Mouse (Mus musculus) hindbrain, embryonic 13.5 days (tissue): Measurements from ENCODE around the gene Gkn3. TPM values are rescaled to one million over a fixed set of nuclear protein-coding genes. Genes with fewer than 3 reads are reported as not detected.

Experiments used
- ATAC-seq: fragments of 200-750 bp; cut with Nextera tagmentation; 2 replicates; pipeline ENCODE4 v1.8.0; 2017; ENCODE audit warnings: moderate TSS enrichment; ENCODE audit not compliant: low FRiP score
- H3K27ac ChIP-seq: fragments of 300-500 bp; sonication (generic); 2 replicates; pipeline ENCODE4 v1.5.1; 2015; ENCODE audit warnings: inconsistent platforms, mild to moderate bottlenecking, moderate library complexity
- H3K27me3 ChIP-seq: fragments of 300-500 bp; sonication (generic); 2 replicates; pipeline ENCODE4 v1.6.1; 2015; ENCODE audit warnings: mild to moderate bottlenecking, inconsistent platforms
- H3K36me3 ChIP-seq: fragments of 300-500 bp; sonication (generic); 2 replicates; pipeline ENCODE4 v1.6.1; 2015; ENCODE audit warnings: mild to moderate bottlenecking, inconsistent platforms
- H3K4me1 ChIP-seq: fragments of 300-500 bp; sonication (generic); replicated peaks from 2 replicates; pipeline ENCODE4 v1.6.1; 2015; ENCODE audit warnings: inconsistent platforms
- H3K4me2 ChIP-seq: fragments of 300-500 bp; sonication (generic); 2 replicates; pipeline ENCODE4 v1.6.1; 2015; ENCODE audit warnings: inconsistent platforms, mild to moderate bottlenecking, moderate library complexity
- H3K4me3 ChIP-seq: fragments of 300-500 bp; sonication (generic); 2 replicates; pipeline ENCODE4 v1.5.1; 2015; ENCODE audit warnings: mild to moderate bottlenecking, inconsistent platforms
- H3K9ac ChIP-seq: fragments of 300-500 bp; sonication (generic); 2 replicates; pipeline ENCODE4 v1.6.1; 2015; ENCODE audit warnings: mild to moderate bottlenecking, inconsistent platforms
- H3K9me3 ChIP-seq: fragments of 300-500 bp; sonication (generic); 2 replicates; pipeline ENCODE4 v1.6.1; 2016; ENCODE audit warnings: inconsistent platforms
- WGBS: fragments of 180-500 bp; shearing (Covaris S2); methylation state at CpG from one replicate; pipeline ENCODE4 v1.1.7; 2015; 5-methylcytosine and 5-hydroxymethylcytosine counted together
- polyA plus RNA-seq: library from polyadenylated mRNA; unstranded; fragments of >200 nt; fragmentation: Nextera tagmentation; extraction: Ambion mirVana; gene quantifications from 2 replicates; pipeline ENCODE4 v1.2.1, GENCODE M21; 2015

The Gkn3 gene
- polyA plus RNA-seq, 1 experiment from 2014 or later, result 0.40 TPM

DNA sequence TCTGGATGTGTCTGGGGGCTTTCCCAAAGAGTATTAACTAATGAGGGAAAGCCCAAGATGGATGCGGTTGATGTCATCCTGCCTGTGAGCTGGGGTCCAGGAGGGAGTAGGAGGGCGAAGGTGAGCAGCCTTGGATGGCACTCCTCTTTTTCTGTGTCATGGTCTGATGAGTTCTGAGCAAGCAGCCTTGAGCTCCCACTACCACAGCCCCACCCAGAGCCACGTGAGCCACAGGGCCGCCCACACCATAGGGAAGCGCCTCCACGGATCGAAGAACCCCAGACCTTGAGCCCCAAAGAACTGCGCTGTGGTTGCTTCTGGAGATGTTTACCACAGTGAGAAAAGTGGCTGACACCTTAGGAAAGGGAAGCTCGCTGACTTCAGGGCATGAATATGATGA is 6.0 kb upstream of the Gkn3 start:
- no peak overlapping the region for H3K27ac ChIP-seq
- no peaks in the 10 kb centered on the region for H3K9me3 ChIP-seq
- no peak overlapping the region for H3K4me3 ChIP-seq
- H3K36me3 ChIP-seq, result no peaks in the 10 kb centered on the region
- H3K27me3 ChIP-seq, result no peaks in the 10 kb centered on the region
- peaks cover 5% of the 10 kb centered on the region; the same call in 1 of the 2 replicates for H3K4me1 ChIP-seq
- no peak overlapping the region for H3K9ac ChIP-seq
- no peak for ATAC-seq
- WGBS, result 88% methylated on average over 9 of the region's 9 CpGs
- H3K4me2 ChIP-seq, result no peak overlapping the region

DNA sequence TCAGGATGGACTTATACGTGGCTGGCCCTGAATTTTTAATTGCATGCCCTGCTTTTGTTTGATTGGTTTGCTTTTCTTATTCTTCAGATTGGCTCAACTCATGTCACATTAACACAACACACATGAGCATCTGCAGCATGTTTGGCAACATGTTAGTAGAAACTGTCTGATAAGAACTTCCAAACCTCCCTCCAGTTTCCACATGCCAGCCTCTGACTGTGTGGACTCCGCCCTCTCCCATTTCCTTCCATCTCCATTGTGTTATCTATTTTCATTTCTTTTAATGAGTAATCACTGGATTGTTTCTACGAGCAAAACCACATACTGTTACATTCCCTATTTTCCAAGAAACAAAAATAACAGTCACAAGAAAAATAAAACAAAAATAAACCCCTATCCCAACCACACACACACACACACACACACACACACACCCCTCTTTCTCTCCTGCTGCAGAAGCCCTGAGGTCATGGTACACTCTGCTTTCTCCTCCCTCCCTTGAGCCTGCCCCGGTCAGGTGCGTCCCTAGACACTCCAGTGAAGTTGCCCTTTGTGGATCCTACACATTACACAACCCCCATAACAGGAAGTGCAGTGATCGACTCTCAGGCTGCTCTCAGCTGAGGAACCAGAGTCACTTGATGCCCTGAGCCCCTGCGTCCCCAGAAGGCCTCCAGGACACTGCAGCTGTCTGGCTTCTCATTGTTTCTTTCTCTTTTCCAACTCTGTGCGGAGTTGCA is 4.9 kb upstream of the Gkn3 start:
- H3K4me1 ChIP-seq, result no peaks in the 10 kb centered on the region; the same call in 1 of the 2 replicates
- no peak for ATAC-seq
- no peak overlapping the region for H3K27ac ChIP-seq
- H3K36me3 ChIP-seq, result no peaks in the 10 kb centered on the region
- H3K4me3 ChIP-seq, result no peak overlapping the region
- no peak overlapping the region for H3K9ac ChIP-seq
- H3K9me3 ChIP-seq, result no peaks in the 10 kb centered on the region
- WGBS, result 77% methylated on average over 8 of the region's 8 CpGs
- H3K4me2 ChIP-seq, result no peak overlapping the region
- H3K27me3 ChIP-seq, result no peaks in the 10 kb centered on the region

DNA sequence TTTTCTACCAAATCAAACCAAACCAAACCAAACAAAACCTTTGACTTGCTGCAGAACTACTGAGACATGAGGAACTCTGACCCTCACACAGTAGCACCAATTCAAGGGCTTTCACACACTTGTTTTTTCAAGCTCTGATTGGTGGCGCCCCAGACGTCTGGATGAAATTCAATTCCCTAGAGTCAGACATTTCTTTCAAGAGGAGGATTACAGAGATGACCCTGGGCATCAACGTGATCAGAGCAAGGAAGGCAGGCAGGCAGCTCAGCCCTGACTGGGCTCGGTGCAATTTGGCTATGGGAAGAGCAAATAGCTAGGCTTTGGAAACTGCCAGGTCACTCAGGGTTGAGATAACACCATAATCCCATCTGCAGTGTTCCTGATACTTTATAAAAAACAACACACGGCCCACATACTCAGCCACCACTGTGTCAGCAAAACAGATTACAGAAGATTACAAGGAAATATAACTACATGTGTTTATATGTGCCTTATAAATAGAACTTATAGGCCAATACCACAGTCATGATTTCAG is 787 bp upstream of the Gkn3 start:
- H3K27me3 ChIP-seq, result peaks cover 5% of the 10 kb centered on the region; the same call in 1 of the 2 replicates
- H3K36me3 ChIP-seq, result no peaks in the 10 kb centered on the region
- H3K9ac ChIP-seq, result no peak overlapping the region
- H3K4me3 ChIP-seq, result no peak overlapping the region
- H3K9me3 ChIP-seq, result no peaks in the 10 kb centered on the region
- no peak overlapping the region for H3K4me2 ChIP-seq
- H3K4me1 ChIP-seq, result no peaks in the 10 kb centered on the region; the same call in 1 of the 2 replicates
- 38% methylated on average over 5 of the region's 5 CpGs for WGBS
- H3K27ac ChIP-seq, result no peak overlapping the region
- ATAC-seq, result no peak

DNA sequence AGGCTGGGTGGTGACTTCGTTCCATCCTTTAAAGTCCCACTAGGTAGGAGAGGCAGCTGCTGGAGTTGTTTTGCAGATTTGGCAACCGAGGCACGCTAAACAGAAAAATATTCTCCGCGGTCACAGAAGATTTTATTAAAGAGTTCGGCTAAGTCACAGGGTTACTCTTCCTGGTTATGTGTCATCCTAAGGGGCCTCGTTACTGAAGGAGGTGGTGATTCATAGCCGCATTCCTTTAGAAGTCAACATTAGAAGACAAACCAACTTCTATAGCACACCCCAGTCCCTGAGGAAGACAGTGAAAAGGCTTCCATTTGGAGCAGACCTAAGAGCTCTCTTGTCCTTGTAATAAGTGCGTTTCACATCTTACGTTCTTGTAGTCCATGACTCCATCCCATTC is 2.1 kb downstream of the Gkn3 start:
- no peaks in the 10 kb centered on the region for H3K9me3 ChIP-seq
- H3K9ac ChIP-seq, result no peak overlapping the region
- H3K4me2 ChIP-seq, result no peak overlapping the region
- 84% methylated on average over 10 of the region's 10 CpGs for WGBS
- H3K27ac ChIP-seq, result no peak overlapping the region
- H3K4me1 ChIP-seq, result peaks cover 6% of the 10 kb centered on the region
- ATAC-seq, result no peak
- no peaks in the 10 kb centered on the region for H3K36me3 ChIP-seq
- peaks cover 16% of the 10 kb centered on the region; the same call in 1 of the 2 replicates for H3K27me3 ChIP-seq
- H3K4me3 ChIP-seq, result no peak overlapping the region

DNA sequence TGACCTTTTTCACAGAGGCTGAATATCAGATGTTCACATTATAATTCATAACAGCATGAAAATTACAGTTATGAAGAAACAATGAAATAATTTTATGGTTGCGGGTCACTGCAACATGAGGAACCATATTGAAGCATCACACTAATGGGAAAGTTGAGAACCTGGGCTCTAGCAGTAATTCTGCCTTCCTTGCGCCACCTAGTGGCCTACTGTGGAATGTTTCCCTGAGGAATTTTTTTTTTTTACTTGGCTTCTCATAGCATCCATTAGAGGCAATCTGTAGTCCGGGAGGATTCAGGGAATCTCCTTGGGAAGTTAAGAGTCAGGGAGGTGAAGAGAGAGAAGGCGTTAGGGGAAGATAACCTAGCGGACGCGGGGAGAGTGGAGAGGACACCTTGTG is 2.5 kb downstream of the Gkn3 start:
- H3K27me3 ChIP-seq, result peaks cover 16% of the 10 kb centered on the region; the same call in 1 of the 2 replicates
- H3K9me3 ChIP-seq, result no peaks in the 10 kb centered on the region
- H3K4me1 ChIP-seq, result peaks cover 6% of the 10 kb centered on the region
- no peak overlapping the region for H3K27ac ChIP-seq
- H3K36me3 ChIP-seq, result no peaks in the 10 kb centered on the region
- no peak for ATAC-seq
- no peak overlapping the region for H3K4me2 ChIP-seq
- H3K9ac ChIP-seq, result no peak overlapping the region
- no peak overlapping the region for H3K4me3 ChIP-seq
- WGBS, result 14% methylated on average over 7 of the region's 7 CpGs

DNA sequence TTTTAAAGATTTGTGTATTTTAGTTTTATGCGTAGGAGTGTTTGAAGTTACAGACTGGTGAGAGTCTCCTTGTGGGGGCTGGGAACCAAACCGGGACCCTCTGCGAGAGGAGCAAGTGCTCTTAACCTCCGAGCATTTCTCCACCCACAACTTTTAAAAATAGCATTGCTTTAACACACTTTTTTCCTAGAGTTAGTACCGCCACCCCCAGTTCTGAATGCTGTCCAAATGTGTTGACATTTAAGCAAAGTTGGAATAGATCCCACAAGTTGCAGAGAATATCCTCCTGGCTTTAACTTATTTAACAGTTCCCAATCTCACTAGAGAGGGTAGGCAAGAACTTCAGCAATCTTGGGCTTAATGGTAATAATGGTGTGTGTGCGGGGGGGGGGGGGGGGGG is 4.0 kb downstream of the Gkn3 start:
- Histone ChIP-seq H3K27ac (no peak overlapping the region), H3K9ac (no peak overlapping the region), H3K4me3 (no peak overlapping the region), H3K4me2 (no peak overlapping the region), H3K36me3 (no peaks in the 10 kb centered on the region), H3K4me1 (peaks cover 6% of the 10 kb centered on the region), H3K27me3 (peaks cover 16% of the 10 kb centered on the region; the same call in 1 of the 2 replicates), H3K9me3 (no peaks in the 10 kb centered on the region)
- 69% methylated on average over 5 of the region's 6 CpGs for WGBS
- no peak for ATAC-seq

DNA sequence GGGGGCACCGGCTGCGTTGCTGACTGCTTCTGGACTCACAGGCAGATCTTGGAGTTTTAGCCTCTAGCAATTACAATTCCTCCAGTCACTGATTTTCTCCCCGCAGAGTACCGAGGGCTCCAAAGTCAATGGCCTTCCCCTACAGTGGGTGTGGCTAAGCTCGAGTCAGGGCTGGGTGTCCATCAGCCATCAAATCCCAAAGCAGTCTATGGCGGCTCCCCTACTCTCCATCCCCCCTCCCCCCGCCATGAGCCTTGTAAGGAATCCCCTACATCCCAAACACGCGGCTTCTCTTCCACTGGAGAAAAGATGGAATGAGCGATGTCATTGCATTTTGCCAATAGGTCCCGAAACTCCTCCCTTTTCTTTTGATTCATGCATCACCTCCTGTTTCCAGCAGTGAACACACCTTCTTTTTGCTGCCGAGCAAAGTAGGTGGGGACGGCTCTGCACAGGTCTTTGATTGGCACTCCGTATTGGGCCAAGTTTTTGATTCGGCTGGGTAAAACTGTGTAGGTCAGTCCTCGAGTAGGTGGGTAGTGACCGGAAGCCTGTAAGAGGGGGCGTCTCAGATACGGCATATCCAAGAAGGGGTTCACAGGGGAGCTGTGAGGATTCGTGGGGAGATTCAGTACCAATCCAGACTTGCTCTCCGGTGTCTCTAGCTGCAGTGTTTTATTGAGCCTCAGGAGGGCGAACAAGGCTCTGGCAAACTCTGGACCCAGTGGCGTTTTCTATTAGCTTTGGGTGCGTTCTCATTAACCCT is 4.6 kb downstream of the Gkn3 start:
- no peak overlapping the region for H3K27ac ChIP-seq
- H3K4me2 ChIP-seq, result peak overlapping the region; percentile 60
- H3K4me3 ChIP-seq, result peak overlapping the region; percentile 39
- peak overlapping the region; percentile 53 for H3K9ac ChIP-seq
- H3K27me3 ChIP-seq, result peaks cover 16% of the 10 kb centered on the region; the same call in 1 of the 2 replicates
- H3K4me1 ChIP-seq, result peaks cover 6% of the 10 kb centered on the region
- peak; percentile 46; the same call in 1 of the 2 replicates for ATAC-seq
- whole genome bisulfite sequencing, result 9% methylated on average over 24 of the region's 24 CpGs
- no peaks in the 10 kb centered on the region for H3K9me3 ChIP-seq
- no peaks in the 10 kb centered on the region for H3K36me3 ChIP-seq

DNA sequence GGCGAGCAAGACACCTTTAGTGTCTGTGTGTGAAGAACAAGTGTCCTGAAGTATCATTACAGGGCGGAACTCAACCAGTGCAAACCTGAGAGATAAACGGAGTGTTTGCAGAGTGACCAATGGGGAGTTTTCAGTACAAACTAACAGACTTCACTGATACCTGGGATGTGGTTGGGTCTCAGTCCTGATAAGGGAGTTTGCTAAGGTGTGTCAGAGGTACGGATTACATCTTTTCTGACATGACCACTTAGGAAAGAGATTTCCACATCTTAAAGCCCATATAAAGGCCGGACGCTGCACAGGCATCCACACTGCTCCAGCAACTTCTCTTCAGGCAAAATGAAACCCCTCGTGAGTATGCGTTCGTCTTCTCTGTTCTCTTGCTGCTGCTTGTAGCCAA is 15.7 kb downstream of the Gkn3 start, which contains the start of gene Gkn2:
Gene Gkn2 (plus strand): TSS at position 301 of the 400 bp plus-strand sequence.
- Histone ChIP-seq H3K36me3 (no peaks in the 10 kb centered on the region), H3K27ac (no peak within 1 kb of the TSS), H3K9me3 (no peaks in the 10 kb centered on the region), H3K4me2 (no peak within 1 kb of the TSS), H3K27me3 (no peaks in the 10 kb centered on the region), H3K4me1 (no peaks in the 10 kb centered on the region), H3K4me3 (no peak within 1 kb of the TSS), H3K9ac (no peak within 1 kb of the TSS)
- 90% methylated on average over 9 of the region's 9 CpGs for WGBS
- ATAC-seq, result no peak

DNA sequence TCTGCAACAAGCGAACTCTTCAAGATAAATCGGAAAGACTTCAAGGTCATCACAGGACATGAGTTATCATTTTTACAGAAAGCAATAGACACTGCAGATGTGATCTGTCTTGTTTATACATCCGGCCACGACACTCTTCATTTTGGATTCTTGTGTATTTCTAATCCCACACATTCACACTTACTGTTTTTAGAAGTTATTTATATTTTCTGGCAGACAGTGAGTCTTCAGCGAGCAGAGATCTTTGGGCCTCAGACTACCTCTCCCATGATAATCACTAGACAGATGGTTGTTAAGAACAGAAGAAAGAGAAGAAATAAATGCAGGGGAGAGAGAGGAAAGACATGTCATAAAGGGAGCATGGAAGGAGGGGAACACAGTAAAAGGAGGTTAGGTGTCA is 19.5 kb downstream of the Gkn3 start:
- ATAC-seq, result no peak
- Histone ChIP-seq H3K27ac (no peak overlapping the region), H3K9ac (no peak overlapping the region), H3K4me3 (no peak overlapping the region), H3K27me3 (no peaks in the 10 kb centered on the region), H3K4me1 (no peaks in the 10 kb centered on the region), H3K4me2 (no peak overlapping the region), H3K9me3 (no peaks in the 10 kb centered on the region), H3K36me3 (no peaks in the 10 kb centered on the region)
- WGBS, result 93% methylated on average over 5 of the region's 5 CpGs

DNA sequence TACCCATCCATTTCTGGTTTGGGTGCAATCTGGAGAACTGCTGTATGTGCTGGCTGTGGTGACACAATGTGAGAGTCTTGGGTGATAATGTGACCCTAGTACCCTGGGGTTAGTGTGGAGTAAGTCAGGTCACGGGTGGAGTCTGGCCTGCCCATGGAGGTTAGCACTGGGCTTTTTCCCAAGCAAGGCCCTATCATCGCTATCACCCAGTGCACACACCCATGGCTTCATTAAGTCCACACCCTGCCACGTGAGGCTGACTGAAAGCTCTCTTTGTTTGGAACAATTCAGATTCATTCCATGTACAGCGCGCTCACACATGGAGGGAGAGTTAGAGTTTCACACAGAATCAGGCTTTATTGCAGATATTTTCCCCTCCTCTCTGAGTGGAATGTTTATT is 34.3 kb downstream of the Gkn3 start:
- Histone ChIP-seq H3K27ac (no peak overlapping the region), H3K4me1 (0 out of 2 replicates have a peak, but pooled peaks cover 8% of the 10 kb centered on the region), H3K36me3 (no peaks in the 10 kb centered on the region), H3K9me3 (no peaks in the 10 kb centered on the region), H3K4me2 (no peak overlapping the region), H3K9ac (no peak overlapping the region), H3K27me3 (no peaks in the 10 kb centered on the region), H3K4me3 (no peak overlapping the region)
- no peak for ATAC-seq
- WGBS, result 63% methylated on average over 5 of the region's 5 CpGs

DNA sequence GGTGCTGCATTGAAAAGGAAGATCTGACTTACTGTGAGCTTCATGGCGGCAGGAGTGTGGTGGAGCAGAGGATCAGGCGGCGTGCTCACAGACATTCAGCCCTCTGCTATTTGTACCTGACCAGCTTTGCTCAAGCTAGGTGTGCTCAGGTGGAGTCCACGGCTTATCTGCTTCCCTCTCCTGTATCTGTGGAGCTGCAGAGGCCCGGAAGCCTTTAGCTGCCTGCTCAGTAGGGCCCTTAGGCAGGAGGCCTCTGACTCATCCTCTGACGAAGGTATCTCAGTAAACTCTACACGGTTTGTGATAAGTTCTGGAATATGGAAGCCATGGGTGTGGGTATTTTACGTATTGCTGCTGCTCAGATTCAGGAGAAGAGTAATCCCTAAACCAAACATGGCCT is 37.9 kb downstream of the Gkn3 start, which contains the start of gene Gkn1:
Gene Gkn1 (minus strand): TSS at position 114 of the 400 bp plus-strand sequence.
- WGBS, result 92% methylated on average over 8 of the region's 8 CpGs
- Histone ChIP-seq H3K9ac (no peak within 1 kb of the TSS), H3K27ac (no peak within 1 kb of the TSS), H3K27me3 (no peaks in the 10 kb centered on the region), H3K4me1 (0 out of 2 replicates have a peak, but pooled peaks cover 8% of the 10 kb centered on the region), H3K4me3 (no peak within 1 kb of the TSS), H3K9me3 (no peaks in the 10 kb centered on the region), H3K36me3 (no peaks in the 10 kb centered on the region), H3K4me2 (no peak within 1 kb of the TSS)
- ATAC-seq, result no peak

DNA sequence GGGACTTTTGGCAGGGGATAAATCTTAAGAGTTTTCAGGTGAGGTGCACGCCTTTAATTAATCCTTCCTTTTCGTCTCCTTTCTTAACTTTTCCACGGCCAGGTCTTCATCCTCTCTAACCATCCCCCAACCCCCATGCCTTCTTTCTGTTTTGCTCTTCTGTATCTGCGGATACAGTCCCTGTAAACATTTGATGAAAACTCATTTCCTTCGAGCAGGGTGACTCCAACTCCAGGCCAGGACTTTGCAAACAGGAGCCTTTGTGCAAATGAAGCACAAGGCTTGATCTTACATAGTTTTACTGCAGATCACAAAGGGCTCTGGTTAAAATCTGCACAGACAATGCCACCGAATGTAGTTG is 52.8 kb downstream of the Gkn3 start:
- Histone ChIP-seq H3K4me2 (peak overlapping the region; percentile 79; the same call in 1 of the 2 replicates), H3K4me3 (peak overlapping the region; percentile 68; the same call in 1 of the 2 replicates), H3K9ac (no peak overlapping the region), H3K36me3 (no peaks in the 10 kb centered on the region), H3K9me3 (no peaks in the 10 kb centered on the region), H3K27me3 (0 out of 2 replicates have a peak, but pooled peaks cover 8% of the 10 kb centered on the region), H3K27ac (no peak overlapping the region), H3K4me1 (peaks cover 26% of the 10 kb centered on the region)
- WGBS, result 34% methylated on average over 6 of the region's 6 CpGs
- ATAC-seq, result no peak
